Mouse (Mus musculus): ENCODE measurements around the gene Htra3. TPM values are rescaled to one million over a fixed set of nuclear protein-coding genes. Genes with fewer than 3 reads are reported as not detected.

Gene Htra3
- polyA plus RNA-seq (2012; rRNA removed), result 6.5 and 6.9 TPM in 2 replicates

- TF ChIP-seq CTCF (IDR thresholded peaks at IDR 0.05; ENCODE audit: extremely low read depth, insufficient read depth, low read length) (no peak), POLR2A (IDR thresholded peaks at IDR 0.05; ENCODE audit: extremely low read depth, insufficient read depth, low read length) (no peak)
- Histone ChIP-seq H3K4me1 (ENCODE audit: control insufficient read depth, insufficient read depth, low read length) (no peaks in the 10 kb centered on the region), H3K27ac (ENCODE audit: insufficient read depth, low read length) (no peak within 1 kb of the TSS), H3K4me3 (ENCODE audit: insufficient read depth, low read length) (no peak within 1 kb of the TSS)
Observed at GRCm38 (mm10) chr5:35679256-35680155, at the start of gene Htra3. Htra3 (minus strand) TSS chr5:35679782.

- H3K4me3 ChIP-seq (ENCODE audit: insufficient read depth, low read length), result peak overlapping the region; percentile 23
- peaks cover 3% of the 10 kb centered on the region for H3K4me1 ChIP-seq (ENCODE audit: control insufficient read depth, insufficient read depth, low read length)
- no peak for TF ChIP-seq POLR2A (IDR thresholded peaks at IDR 0.05; ENCODE audit: extremely low read depth, insufficient read depth, low read length)
- TF ChIP-seq CTCF (IDR thresholded peaks at IDR 0.05; ENCODE audit: extremely low read depth, insufficient read depth, low read length), result no peak
- peak overlapping the region; percentile 74 for H3K27ac ChIP-seq (ENCODE audit: insufficient read depth, low read length)
Observed at GRCm38 (mm10) chr5:35728957-35729460, 49.4 kb upstream of the Htra3 start.

- peak overlapping the region; percentile 23 for H3K4me3 ChIP-seq (ENCODE audit: insufficient read depth, low read length)
- TF ChIP-seq POLR2A (IDR thresholded peaks at IDR 0.05; ENCODE audit: extremely low read depth, insufficient read depth, low read length) (no peak), CTCF (IDR thresholded peaks at IDR 0.05; ENCODE audit: extremely low read depth, insufficient read depth, low read length) (no peak)
- peaks cover 3% of the 10 kb centered on the region for H3K4me1 ChIP-seq (ENCODE audit: control insufficient read depth, insufficient read depth, low read length)
- peak overlapping the region; percentile 74; the same call in 1 of the 2 replicates for H3K27ac ChIP-seq (ENCODE audit: insufficient read depth, low read length)
Observed at GRCm38 (mm10) chr5:35728344-35728956, 48.9 kb upstream of the Htra3 start.

- no peak overlapping the region for H3K27ac ChIP-seq (ENCODE audit: insufficient read depth, low read length)
- no peak for TF ChIP-seq POLR2A (IDR thresholded peaks at IDR 0.05; ENCODE audit: extremely low read depth, insufficient read depth, low read length)
- no peak for TF ChIP-seq CTCF (IDR thresholded peaks at IDR 0.05; ENCODE audit: extremely low read depth, insufficient read depth, low read length)
- H3K4me1 ChIP-seq (ENCODE audit: control insufficient read depth, insufficient read depth, low read length), result peaks cover 3% of the 10 kb centered on the region
- no peak overlapping the region for H3K4me3 ChIP-seq (ENCODE audit: insufficient read depth, low read length)
Observed at GRCm38 (mm10) chr5:35727447-35727846, 47.9 kb upstream of the Htra3 start.

GRCm38 (mm10) chr5:35725840-35726239 is 46.3 kb upstream of the Htra3 start:
- TF ChIP-seq CTCF (IDR thresholded peaks at IDR 0.05; ENCODE audit: extremely low read depth, insufficient read depth, low read length), result no peak
- TF ChIP-seq POLR2A (IDR thresholded peaks at IDR 0.05; ENCODE audit: extremely low read depth, insufficient read depth, low read length), result no peak
- H3K4me1 ChIP-seq (ENCODE audit: control insufficient read depth, insufficient read depth, low read length), result peaks cover 3% of the 10 kb centered on the region
- no peak overlapping the region for H3K27ac ChIP-seq (ENCODE audit: insufficient read depth, low read length)
- no peak overlapping the region for H3K4me3 ChIP-seq (ENCODE audit: insufficient read depth, low read length)

GRCm38 (mm10) chr5:35723900-35724299 is 44.3 kb upstream of the Htra3 start:
- peaks cover 2% of the 10 kb centered on the region; the same call in 1 of the 2 replicates for H3K4me1 ChIP-seq (ENCODE audit: control insufficient read depth, insufficient read depth, low read length)
- no peak overlapping the region for H3K27ac ChIP-seq (ENCODE audit: insufficient read depth, low read length)
- TF ChIP-seq POLR2A (IDR thresholded peaks at IDR 0.05; ENCODE audit: extremely low read depth, insufficient read depth, low read length), result no peak
- TF ChIP-seq CTCF (IDR thresholded peaks at IDR 0.05; ENCODE audit: extremely low read depth, insufficient read depth, low read length), result no peak

GRCm38 (mm10) chr5:35722654-35723053 is 43.1 kb upstream of the Htra3 start:
- H3K27ac ChIP-seq (ENCODE audit: insufficient read depth, low read length), result no peak overlapping the region
- no peak overlapping the region for H3K4me3 ChIP-seq (ENCODE audit: insufficient read depth, low read length)
- H3K4me1 ChIP-seq (ENCODE audit: control insufficient read depth, insufficient read depth, low read length), result no peaks in the 10 kb centered on the region
- TF ChIP-seq POLR2A (IDR thresholded peaks at IDR 0.05; ENCODE audit: extremely low read depth, insufficient read depth, low read length) (no peak), CTCF (IDR thresholded peaks at IDR 0.05; ENCODE audit: extremely low read depth, insufficient read depth, low read length) (no peak)

More at GRCm38 (mm10) chr5:35723900-35724299, 44.3 kb upstream of the Htra3 start:
- H3K4me3 ChIP-seq (ENCODE audit: insufficient read depth, low read length), result no peak overlapping the region

- H3K4me3 ChIP-seq (ENCODE audit: insufficient read depth, low read length), result no peak overlapping the region
- no peak overlapping the region for H3K27ac ChIP-seq (ENCODE audit: insufficient read depth, low read length)
- no peaks in the 10 kb centered on the region for H3K4me1 ChIP-seq (ENCODE audit: control insufficient read depth, insufficient read depth, low read length)
- no peak for TF ChIP-seq POLR2A (IDR thresholded peaks at IDR 0.05; ENCODE audit: extremely low read depth, insufficient read depth, low read length)
- no peak for TF ChIP-seq CTCF (IDR thresholded peaks at IDR 0.05; ENCODE audit: extremely low read depth, insufficient read depth, low read length)
Observed at GRCm38 (mm10) chr5:35721933-35722332, 42.4 kb upstream of the Htra3 start.

GRCm38 (mm10) chr5:35719880-35720279 is 40.3 kb upstream of the Htra3 start:
- no peak overlapping the region for H3K27ac ChIP-seq (ENCODE audit: insufficient read depth, low read length)
- no peaks in the 10 kb centered on the region for H3K4me1 ChIP-seq (ENCODE audit: control insufficient read depth, insufficient read depth, low read length)
- TF ChIP-seq POLR2A (IDR thresholded peaks at IDR 0.05; ENCODE audit: extremely low read depth, insufficient read depth, low read length) (no peak), CTCF (IDR thresholded peaks at IDR 0.05; ENCODE audit: extremely low read depth, insufficient read depth, low read length) (no peak)
- H3K4me3 ChIP-seq (ENCODE audit: insufficient read depth, low read length), result no peak overlapping the region
